Mouse (Mus musculus) testis, adult 2 months (tissue): Measurements from ENCODE around the gene Cfap161.

Source experiments
- CTCF ChIP-seq: fragments of 200-500 bp; IDR thresholded peaks from 2 replicates; pipeline ENCODE4 v1.5.1; 2012; ENCODE audit warnings: low read depth, mild to moderate bottlenecking, inconsistent platforms, low read length, moderate library complexity; ENCODE audit not compliant: control insufficient read depth, insufficient read depth, insufficient replicate concordance
- POLR2A ChIP-seq: fragments of 200-500 bp; IDR thresholded peaks from 2 replicates; pipeline ENCODE4 v1.6.1; 2012; ENCODE audit warnings: low read depth, mild to moderate bottlenecking, inconsistent platforms, low read length, moderate library complexity; ENCODE audit not compliant: control insufficient read depth

GRCm38 (mm10) chr7:83742026-83742425 lies 52.7 kb downstream of the Cfap161 start:
- TF ChIP-seq CTCF (no peak), POLR2A (no peak)
